Mouse (Mus musculus): ENCODE data around the gene 2310033P09Rik. TPM values are rescaled to one million over a fixed set of nuclear protein-coding genes. Genes with fewer than 3 reads are reported as not detected.

2310033P09Rik gene
- polyA plus RNA-seq, 1 experiment from 2014 or later: 29.2 TPM

DNA sequence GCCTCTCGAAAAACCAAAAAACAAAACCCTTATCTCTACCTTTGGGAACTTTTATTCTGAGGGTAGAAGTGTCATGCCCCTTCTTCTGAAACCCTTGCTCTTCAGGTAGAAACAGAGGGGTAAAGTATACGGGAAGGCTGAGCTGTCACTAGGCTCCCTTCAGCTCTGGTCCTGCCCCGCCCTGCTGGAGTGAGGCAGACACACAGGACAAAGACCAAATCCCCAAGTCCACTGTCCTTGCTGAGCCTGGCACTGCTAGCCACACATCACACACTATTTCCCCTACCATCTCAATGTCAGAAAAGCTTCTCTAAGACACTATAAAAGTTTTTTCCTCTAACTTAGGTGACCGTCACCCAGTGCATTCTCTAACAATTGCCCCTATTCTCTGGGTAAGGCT, 14.2 kb downstream of the 2310033P09Rik start:
- Histone ChIP-seq H3K27me3 (replicated peaks) (no peaks in the 10 kb centered on the region), H3K9me3 (no peaks in the 10 kb centered on the region), H3K4me1 (peaks cover 61% of the 10 kb centered on the region), H3K4me3 (replicated peaks) (no peak overlapping the region), H3K27ac (no peak overlapping the region), H3K4me2 (no peak overlapping the region), H3K9ac (no peak overlapping the region), H3K36me3 (0 out of 2 replicates have a peak, but pooled peaks cover 5% of the 10 kb centered on the region)
- WGBS: 87% methylated on average over 4 of the region's 4 CpGs
- no peak for ATAC-seq (ENCODE audit: insufficient read depth, low FRiP score, low read depth)

DNA sequence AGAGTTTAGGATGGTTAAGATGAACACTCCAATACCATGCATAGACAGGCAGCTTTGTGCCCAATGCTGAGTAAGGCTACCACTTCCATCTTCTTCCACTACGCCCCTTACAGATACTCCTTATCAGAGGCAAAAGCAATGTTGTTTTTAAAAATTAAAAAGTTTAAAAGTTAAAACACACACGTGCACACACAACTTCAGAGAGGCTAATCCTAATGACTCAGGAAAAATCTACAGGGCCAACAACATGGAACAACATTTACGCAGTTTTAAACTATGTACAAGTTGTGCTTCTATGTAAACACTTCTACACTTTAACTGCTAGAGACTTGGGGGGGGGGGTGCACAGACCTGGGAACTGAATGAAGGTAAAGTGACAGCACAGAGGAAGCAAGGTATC, 15.9 kb downstream of the 2310033P09Rik start:
- Histone ChIP-seq H3K4me1 (peaks cover 56% of the 10 kb centered on the region), H3K27me3 (replicated peaks) (no peaks in the 10 kb centered on the region), H3K27ac (no peak overlapping the region), H3K36me3 (0 out of 2 replicates have a peak, but pooled peaks cover 5% of the 10 kb centered on the region), H3K4me3 (replicated peaks) (no peak overlapping the region), H3K4me2 (0 out of 2 replicates have a peak overlapping the region, but pooled peaks have one; percentile 71), H3K9me3 (no peaks in the 10 kb centered on the region), H3K9ac (no peak overlapping the region)
- WGBS: 76% methylated on average over 3 of the region's 3 CpGs
- no peak for ATAC-seq (ENCODE audit: insufficient read depth, low FRiP score, low read depth)

DNA sequence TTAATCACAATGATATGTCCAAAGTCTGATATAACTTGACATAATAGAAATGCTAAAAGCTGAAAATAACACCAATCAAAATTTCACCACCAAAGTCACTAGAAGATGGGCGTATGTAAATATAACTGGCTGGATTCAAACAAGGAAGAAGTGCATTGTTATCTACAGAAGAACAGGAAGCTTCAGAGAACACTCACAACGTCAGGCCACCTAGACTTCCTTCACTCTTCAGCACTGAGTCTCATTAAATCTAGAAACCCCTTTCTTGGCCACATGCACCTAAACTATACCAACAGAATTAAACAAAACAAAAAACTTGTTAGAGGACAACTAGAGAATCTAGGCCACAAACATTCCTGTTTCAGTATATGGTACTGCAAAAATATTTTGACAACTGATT, 16.3 kb downstream of the 2310033P09Rik start:
- no peaks in the 10 kb centered on the region for H3K27me3 ChIP-seq (replicated peaks)
- 0 out of 2 replicates have a peak, but pooled peaks cover 5% of the 10 kb centered on the region for H3K36me3 ChIP-seq
- no peak for ATAC-seq (ENCODE audit: insufficient read depth, low FRiP score, low read depth)
- 42% methylated on average over 2 of the region's 2 CpGs for WGBS
- peaks cover 55% of the 10 kb centered on the region for H3K4me1 ChIP-seq
- peak overlapping the region; percentile 71; the same call in 1 of the 2 replicates for H3K4me2 ChIP-seq
- no peak overlapping the region for H3K9ac ChIP-seq
- no peak overlapping the region for H3K4me3 ChIP-seq (replicated peaks)
- H3K27ac ChIP-seq: no peak overlapping the region
- H3K9me3 ChIP-seq: no peaks in the 10 kb centered on the region

DNA sequence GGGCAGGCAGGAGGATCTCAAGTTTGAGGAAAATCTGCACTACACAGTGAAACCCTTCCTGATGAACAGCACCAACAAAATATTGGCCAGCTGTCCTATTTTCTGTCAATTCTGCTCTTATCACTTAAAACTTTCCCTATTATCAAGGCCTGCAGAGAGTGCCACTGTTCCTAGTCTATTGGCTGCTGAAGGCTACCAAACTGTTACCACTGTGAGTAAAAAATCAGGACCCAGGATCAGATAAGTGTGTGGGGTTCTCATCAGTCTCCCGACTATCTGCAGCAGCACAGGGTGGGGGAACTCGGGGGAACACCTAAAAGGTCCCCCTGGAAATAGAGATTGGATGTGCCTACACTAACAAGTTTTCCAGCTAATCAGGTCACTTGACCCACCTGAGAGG, 17.0 kb downstream of the 2310033P09Rik start:
- 56% methylated on average over 2 of the region's 2 CpGs for WGBS

DNA sequence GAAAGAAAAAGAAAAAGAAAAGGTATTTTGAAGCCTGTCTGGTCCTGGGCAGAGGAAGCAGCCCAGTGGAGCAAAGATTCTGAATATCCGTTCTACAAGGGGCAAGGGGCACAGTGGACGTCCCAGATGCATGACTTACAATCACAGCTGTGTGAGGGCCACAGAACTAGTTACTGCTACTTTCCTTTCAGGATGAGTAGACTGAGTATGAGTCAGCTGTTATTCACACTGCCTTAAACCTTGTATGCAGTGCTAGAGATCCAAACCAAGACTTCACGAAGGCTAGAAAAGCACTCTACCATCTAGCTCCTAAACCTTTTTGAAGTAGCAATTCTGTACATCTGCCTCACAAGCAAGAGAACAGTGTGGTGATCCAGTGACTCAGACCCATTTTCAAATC, 18.1 kb downstream of the 2310033P09Rik start:
- Histone ChIP-seq H3K4me3 (replicated peaks) (peak overlapping the region; percentile 98), H3K27ac (peak overlapping the region; percentile 94; the same call in 1 of the 2 replicates), H3K9ac (peak overlapping the region; percentile 99; the same call in 1 of the 2 replicates), H3K36me3 (no peaks in the 10 kb centered on the region), H3K27me3 (replicated peaks) (no peaks in the 10 kb centered on the region), H3K4me1 (peaks cover 48% of the 10 kb centered on the region), H3K9me3 (no peaks in the 10 kb centered on the region), H3K4me2 (peak overlapping the region; percentile 71)
- no peak for ATAC-seq (ENCODE audit: insufficient read depth, low FRiP score, low read depth)
- WGBS: 24% methylated on average over 3 of the region's 3 CpGs

More for the DNA sequence above, 17.0 kb downstream of the 2310033P09Rik start:
- no peak overlapping the region; the same call in 1 of the 2 replicates for H3K4me3 ChIP-seq (replicated peaks)
- H3K36me3 ChIP-seq: 0 out of 2 replicates have a peak, but pooled peaks cover 3% of the 10 kb centered on the region
- no peaks in the 10 kb centered on the region for H3K9me3 ChIP-seq
- H3K27me3 ChIP-seq (replicated peaks): no peaks in the 10 kb centered on the region
- ATAC-seq (ENCODE audit: insufficient read depth, low FRiP score, low read depth): no peak
- no peak overlapping the region for H3K9ac ChIP-seq
- H3K4me1 ChIP-seq: peaks cover 55% of the 10 kb centered on the region
- peak overlapping the region; percentile 71 for H3K4me2 ChIP-seq
- H3K27ac ChIP-seq: no peak overlapping the region

DNA sequence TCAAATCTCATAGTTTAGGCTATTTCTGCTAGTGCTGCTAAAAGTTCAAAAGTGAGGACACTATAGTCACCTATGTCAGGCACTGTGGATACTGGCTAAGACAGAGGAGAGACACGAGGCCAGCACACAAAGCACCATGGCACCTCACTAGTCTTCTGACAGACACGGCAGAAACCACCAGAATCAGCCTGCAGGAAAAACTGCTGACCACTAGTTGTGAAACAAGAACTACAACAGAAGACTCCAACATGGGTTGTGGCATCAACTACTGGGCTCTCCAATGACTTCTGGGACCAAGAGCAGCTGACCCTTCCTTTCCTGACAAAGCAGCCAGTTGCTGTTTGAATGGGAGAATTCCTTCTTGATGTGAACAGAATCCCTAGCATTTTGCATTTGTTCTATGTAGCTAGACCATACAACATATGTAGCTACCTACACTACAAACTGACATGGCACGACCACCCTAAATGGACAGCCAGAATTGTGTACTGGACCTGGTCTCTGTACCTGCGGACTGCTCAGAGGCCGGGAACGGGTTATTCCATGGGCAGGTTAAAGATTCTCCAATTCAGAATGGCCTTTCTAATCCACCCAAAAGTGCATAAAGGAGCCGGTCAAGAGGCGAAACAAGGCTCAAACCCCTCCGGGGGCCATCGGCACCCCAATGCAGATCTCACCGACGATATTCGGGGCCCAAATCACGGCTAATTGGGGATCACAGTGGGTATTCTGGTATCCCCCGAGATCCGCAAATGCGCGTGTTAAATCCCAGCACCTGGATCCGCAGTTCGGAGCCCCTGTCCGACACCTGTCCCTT, 18.9 kb downstream of the 2310033P09Rik start:
- Histone ChIP-seq H3K4me1 (peaks cover 42% of the 10 kb centered on the region), H3K27ac (peak overlapping the region; percentile 94), H3K4me2 (peak overlapping the region; percentile 71), H3K36me3 (no peaks in the 10 kb centered on the region), H3K4me3 (replicated peaks) (peak overlapping the region; percentile 98), H3K9me3 (no peaks in the 10 kb centered on the region), H3K9ac (peak overlapping the region; percentile 99), H3K27me3 (replicated peaks) (no peaks in the 10 kb centered on the region)
- WGBS: 2% methylated on average over 21 of the region's 21 CpGs
- no peak for ATAC-seq (ENCODE audit: insufficient read depth, low FRiP score, low read depth)

DNA sequence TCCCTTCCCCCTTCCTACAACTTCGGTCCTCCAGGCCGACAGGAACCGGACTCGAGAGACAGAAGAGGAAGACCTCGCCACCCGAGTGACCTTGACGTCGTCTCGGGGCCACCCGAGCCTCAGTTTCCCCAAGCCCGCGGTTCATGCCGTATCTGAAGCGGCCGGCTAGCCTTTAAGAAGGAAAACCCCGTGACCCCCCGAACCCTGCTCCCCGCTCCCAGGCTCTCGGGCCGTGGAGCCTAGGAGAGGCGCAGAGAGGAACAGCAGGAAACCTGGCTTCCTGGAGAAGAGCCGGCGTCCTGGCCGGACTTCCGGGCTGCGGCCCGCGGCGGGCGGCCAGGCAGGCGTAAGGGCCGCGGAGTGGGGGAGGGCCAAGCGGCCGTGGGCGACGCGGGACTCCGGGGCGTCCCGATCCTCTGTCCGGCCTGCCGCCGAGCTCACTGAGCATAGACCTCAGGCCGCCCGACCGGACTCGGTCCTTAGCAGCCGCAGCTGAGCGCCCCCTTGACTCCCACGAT, 19.5 kb downstream of the 2310033P09Rik start:
- ATAC-seq (ENCODE audit: insufficient read depth, low FRiP score, low read depth): peak; percentile 72
- H3K4me1 ChIP-seq: peaks cover 37% of the 10 kb centered on the region
- WGBS: under 1% methylated on average over 50 of the region's 51 CpGs
- no peaks in the 10 kb centered on the region for H3K36me3 ChIP-seq
- H3K27me3 ChIP-seq (replicated peaks): no peaks in the 10 kb centered on the region
- peak overlapping the region; percentile 98 for H3K4me3 ChIP-seq (replicated peaks)
- peak overlapping the region; percentile 71 for H3K4me2 ChIP-seq
- no peaks in the 10 kb centered on the region for H3K9me3 ChIP-seq
- H3K9ac ChIP-seq: peak overlapping the region; percentile 99
- H3K27ac ChIP-seq: peak overlapping the region; percentile 94

DNA sequence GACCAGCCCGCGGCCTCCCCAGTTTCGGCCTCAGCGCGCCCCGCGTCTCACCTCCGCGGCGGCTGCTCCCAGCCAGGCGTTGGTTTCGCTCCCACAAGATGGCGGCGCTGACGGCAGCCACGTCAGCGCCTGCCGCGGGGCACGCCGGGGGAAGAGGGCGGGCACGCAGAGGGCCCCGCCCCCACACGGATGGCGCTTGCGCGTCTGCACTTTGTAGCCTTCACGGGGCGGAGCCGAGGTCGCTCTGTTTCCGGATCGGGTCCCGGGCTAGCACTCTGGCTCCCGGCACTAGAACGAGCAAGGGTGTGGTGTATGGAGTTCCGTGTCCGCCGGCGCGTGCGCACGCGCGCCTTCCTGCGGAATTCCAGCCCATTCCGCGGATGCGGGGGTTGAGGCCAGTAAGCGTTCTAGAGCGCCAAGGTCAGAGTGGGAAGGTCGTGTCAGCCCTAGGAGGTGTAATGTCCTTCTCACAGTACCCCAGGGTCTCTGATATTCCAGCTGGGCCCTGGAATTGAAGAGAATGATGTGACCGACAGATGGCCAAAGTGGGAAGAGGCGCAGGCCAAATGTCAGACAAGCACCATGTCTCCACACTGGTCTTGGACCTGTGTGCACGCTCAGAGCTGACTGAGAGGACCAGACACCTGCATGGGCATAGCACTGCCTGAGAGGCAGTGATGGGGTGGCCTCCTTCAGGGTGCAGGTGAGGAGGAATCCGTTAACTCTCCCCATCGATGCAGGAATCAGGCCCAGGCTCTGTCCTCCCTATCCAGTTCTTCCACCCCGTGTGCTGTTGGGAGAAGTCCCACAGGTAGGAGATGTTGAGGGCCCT, 20.2 kb downstream of the 2310033P09Rik start, which contains the start of gene Arf1:
Gene Arf1 (minus strand): TSS at position 149 of the 832 bp plus-strand sequence.
- peak; percentile 95 for ATAC-seq (ENCODE audit: insufficient read depth, low FRiP score, low read depth)
- WGBS: 4% methylated on average over 59 of the region's 59 CpGs
- H3K27me3 ChIP-seq (replicated peaks): no peaks in the 10 kb centered on the region
- no peaks in the 10 kb centered on the region for H3K36me3 ChIP-seq
- H3K4me2 ChIP-seq: peak within 1 kb of the TSS; percentile 71
- peak within 1 kb of the TSS; percentile 94 for H3K27ac ChIP-seq
- H3K4me1 ChIP-seq: peaks cover 32% of the 10 kb centered on the region
- no peaks in the 10 kb centered on the region for H3K9me3 ChIP-seq
- peak within 1 kb of the TSS; percentile 98 for H3K4me3 ChIP-seq (replicated peaks)
- H3K9ac ChIP-seq: peak within 1 kb of the TSS; percentile 99

DNA sequence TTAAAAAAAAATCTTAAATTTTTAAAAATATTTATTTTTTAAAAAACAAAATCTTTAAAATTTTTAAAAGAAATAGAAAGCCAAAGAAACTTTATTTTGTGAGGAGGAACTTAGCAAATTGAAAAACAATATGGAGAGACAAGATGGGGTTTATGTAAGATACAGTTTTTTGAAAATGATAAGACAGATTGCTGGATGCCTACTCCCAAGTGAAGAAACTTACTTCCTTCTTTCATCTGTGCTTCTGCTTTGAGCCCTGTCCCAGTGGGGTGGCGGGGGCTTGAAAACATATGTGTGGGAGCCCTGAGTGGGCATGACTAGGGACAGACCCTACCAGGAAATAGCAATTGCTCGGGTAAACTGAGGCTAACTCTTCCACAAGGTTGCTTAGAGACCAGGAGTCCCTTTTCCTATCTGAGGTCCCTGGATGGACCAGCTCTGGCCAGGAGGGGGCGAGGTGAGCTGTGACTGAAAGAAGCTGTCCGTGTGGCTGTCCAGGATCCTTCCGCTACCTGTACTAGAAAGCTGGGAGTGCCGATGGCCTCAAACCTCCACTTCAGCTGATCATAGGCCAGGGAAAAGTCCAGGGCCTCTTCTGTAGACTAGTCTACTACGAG, 22.1 kb downstream of the 2310033P09Rik start:
- H3K27ac ChIP-seq: no peak overlapping the region
- no peak overlapping the region for H3K4me3 ChIP-seq (replicated peaks)
- H3K27me3 ChIP-seq (replicated peaks): no peaks in the 10 kb centered on the region
- peaks cover 22% of the 10 kb centered on the region for H3K4me1 ChIP-seq
- no peaks in the 10 kb centered on the region for H3K9me3 ChIP-seq
- H3K36me3 ChIP-seq: no peaks in the 10 kb centered on the region
- 0 out of 2 replicates have a peak overlapping the region, but pooled peaks have one; percentile 13 for H3K4me2 ChIP-seq
- WGBS: 9% methylated on average over 7 of the region's 7 CpGs
- no peak overlapping the region for H3K9ac ChIP-seq
- no peak for ATAC-seq (ENCODE audit: insufficient read depth, low FRiP score, low read depth)

DNA sequence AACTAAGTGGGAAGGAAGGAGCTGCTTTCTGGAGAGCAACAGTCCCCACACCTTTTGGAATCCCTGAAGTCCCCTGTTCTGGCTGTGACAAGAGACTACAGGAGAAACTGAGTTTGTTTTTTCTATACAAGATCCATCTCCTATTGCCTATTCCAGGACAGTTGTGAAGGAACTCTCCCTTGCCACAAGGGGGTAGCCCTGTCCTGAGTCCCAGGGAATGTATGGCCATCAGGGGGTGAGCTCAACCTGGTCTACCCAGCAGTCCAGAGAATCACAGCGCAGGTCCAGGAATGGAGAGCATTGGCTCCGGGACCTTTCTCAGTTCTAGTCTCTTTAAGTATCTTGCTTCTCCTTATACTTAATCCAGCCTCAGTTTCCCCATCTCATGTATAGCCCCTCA, 24.7 kb downstream of the 2310033P09Rik start:
- Histone ChIP-seq H3K4me1 (peaks cover 8% of the 10 kb centered on the region), H3K4me3 (replicated peaks) (no peak overlapping the region), H3K9ac (no peak overlapping the region), H3K27ac (no peak overlapping the region), H3K36me3 (no peaks in the 10 kb centered on the region), H3K9me3 (no peaks in the 10 kb centered on the region), H3K4me2 (no peak overlapping the region), H3K27me3 (replicated peaks) (no peaks in the 10 kb centered on the region)
- ATAC-seq (ENCODE audit: insufficient read depth, low FRiP score, low read depth): no peak
- WGBS: 60% methylated on average over 2 of the region's 2 CpGs
